In genomic region chr17:90435371-90435770, GRCm38 (mm10) we compare ENCODE assay signal across 26 mouse cellular contexts.
DNase-seq lines count a peak whose midpoint lies in the region; ATAC-seq and TF ChIP-seq lines count a peak whose summit lies in the region.
"Had no signal": no experiment of that assay in that cellular context is flagged by ENCODE, and none has a peak within 500 bp of the region (broad histone marks: within the 10 kb centered on the region; RNA-seq: fewer than 3 reads in every experiment).

No protein-coding gene starts in this region.

- no peaks in the 10 kb centered on the region for H3K27me3 ChIP-seq in thymus, adult 2 months (ENCODE audit: control insufficient read depth, insufficient read depth, low read length)
- H3K27me3 ChIP-seq: forebrain, embryonic 13.5 days; heart, embryonic 13.5 days had no signal

- no peaks in the 10 kb centered on the region for H3K36me3 ChIP-seq in thymus, adult 2 months (ENCODE audit: control insufficient read depth, insufficient read depth, low read length)
- H3K36me3 ChIP-seq: forebrain, embryonic 10.5 days; heart, embryonic 10.5 days; heart, embryonic 13.5 days had no signal

- peak overlapping the region; percentile 72 for H3K27ac ChIP-seq in layer of hippocampus, adult 2 months
- H3K27ac ChIP-seq in thymus, adult 2 months (ENCODE audit: control insufficient read depth, insufficient read depth, low read length): no peak overlapping the region
- H3K27ac ChIP-seq: forebrain, embryonic 10.5 days; forebrain, embryonic 13.5 days; heart, adult 2 months; heart, embryonic 10.5 days; heart, embryonic 13.5 days; hindbrain, embryonic 14.5 days; hindbrain, postnatal 0 days had no signal

- peak; percentile 64; the same call in 1 of the 2 replicates for ATAC-seq in cerebellum, adult (ENCODE audit: insufficient number of reproducible peaks, low FRiP score, low TSS enrichment)
- ATAC-seq: activated CD4-positive, CD25-positive, alpha-beta regulatory T cell, adult 4 months; forebrain, embryonic 13.5 days; forebrain, embryonic 16.5 days; hindbrain, postnatal 0 days; inflammation-experienced regulatory T-cells, adult 6 months; intestine, embryonic 16.5 days had no signal

- 73% methylated on average over 2 of the region's 2 CpGs for WGBS in thymus, adult 2 months

- no peaks in the 10 kb centered on the region for H3K4me1 ChIP-seq in thymus, adult 2 months (replicated peaks; ENCODE audit: control insufficient read depth, insufficient read depth, low read length)
- H3K4me1 ChIP-seq: forebrain, embryonic 10.5 days; forebrain, embryonic 13.5 days; heart, embryonic 10.5 days; heart, embryonic 13.5 days had no signal

- no peak for TF ChIP-seq POLR2A in thymus, adult 2 months (IDR thresholded peaks at IDR 0.05; ENCODE audit: control insufficient read depth, extremely low read depth, insufficient read depth, low read length, poor library complexity)

- no peak overlapping the region for H3K4me3 ChIP-seq in layer of hippocampus, adult 2 months
- no peak overlapping the region for H3K4me3 ChIP-seq in thymus, adult 2 months (ENCODE audit: control insufficient read depth, insufficient read depth, low read length)
- H3K4me3 ChIP-seq: forebrain, embryonic 10.5 days; forebrain, embryonic 13.5 days; heart, adult 2 months; heart, embryonic 10.5 days; heart, embryonic 13.5 days had no signal

- DNase-seq in cerebellum, postnatal 4 days (ENCODE audit: low spot score in 2 of 2): no peak
- peak; percentile 69 for DNase-seq in cerebellum, adult 9-10 months
- DNase-seq in cerebellum, adult 11 months: no peak
- DNase-seq in layer of hippocampus, adult 2 months (ENCODE audit: low spot score in 2 of 2): no peak
- no peak for DNase-seq in layer of hippocampus, adult 18-20 months (ENCODE audit: low spot score in 2 of 2)
- DNase-seq in cerebellum, postnatal 25 days: peak; percentile 41 to 44
- DNase-seq in thymus, adult 2 months: no peak
- DNase-seq: adrenal gland, adult 8-10 months; adrenal gland, postnatal 25 days; gastrocnemius, postnatal 10 days; gastrocnemius, postnatal 36 days; heart, adult 2 months; heart, postnatal 14 days; heart, postnatal 4 days; kidney, adult 18-20 months had no signal

- no peak for TF ChIP-seq CTCF in layer of hippocampus, adult 2 months (conservative IDR thresholded peaks at IDR 0.05)
- TF ChIP-seq CTCF in thymus, adult 2 months (IDR thresholded peaks at IDR 0.05; ENCODE audit: borderline replicate concordance, control insufficient read depth, extremely low read depth, insufficient read depth, low read length, poor library complexity): no peak

Comparison
In these comparisons a context has a peak if more than half of its experiments do, and no peak if none do; other contexts are left out.
1. DNase-seq: peak in cerebellum, adult 9-10 months (single experiment) and cerebellum, postnatal 25 days (2 of 2); none in cerebellum, postnatal 4 days (0 of 2), cerebellum, adult 11 months (single experiment), layer of hippocampus, adult 2 months (0 of 2), layer of hippocampus, adult 18-20 months (0 of 2) and thymus, adult 2 months (single experiment).